26 mouse cellular contexts compared by ENCODE assay signal in the genomic region with DNA sequence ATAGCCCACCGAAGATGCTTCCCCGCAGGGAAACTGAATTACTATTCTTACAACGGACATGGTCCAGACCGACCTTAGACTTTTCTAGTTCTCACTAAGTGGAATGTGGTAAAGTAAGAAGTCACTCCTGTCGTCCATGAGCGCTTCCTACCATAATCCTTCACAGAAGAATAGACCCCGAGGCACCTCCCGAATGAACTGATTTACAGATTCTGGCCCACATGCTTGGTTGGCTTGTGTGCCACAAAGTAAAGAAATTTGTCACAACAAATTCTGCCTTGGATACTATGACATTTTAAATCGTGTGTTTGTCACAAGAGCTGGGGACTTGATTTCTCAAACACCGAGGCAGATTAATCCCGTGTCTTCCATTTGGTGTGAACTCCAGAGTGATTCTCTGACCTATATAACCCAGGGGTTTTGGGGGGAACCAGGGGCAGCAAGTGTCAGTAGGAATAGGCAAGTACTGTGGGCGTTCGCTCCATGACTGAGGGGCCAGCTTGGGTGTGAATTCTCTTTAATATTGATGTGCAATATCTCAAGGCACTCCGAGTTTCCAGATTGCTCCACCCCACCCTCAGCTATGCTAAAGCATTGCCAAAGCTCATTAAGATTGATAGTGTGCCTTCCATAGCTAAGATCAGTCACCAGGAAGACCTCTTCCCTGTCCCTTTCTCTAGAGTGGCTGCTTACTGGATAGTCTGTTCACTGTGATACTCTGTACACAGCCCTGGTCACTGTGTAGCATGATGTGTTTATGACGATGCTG.
DNase-seq lines count a peak whose midpoint lies in the region; ATAC-seq lines count a peak whose summit lies in the region.
"Had no signal": no experiment of that assay in that cellular context is flagged by ENCODE, and none has a peak within 500 bp of the region (broad histone marks: within the 10 kb centered on the region; RNA-seq: fewer than 3 reads in every experiment).

No protein-coding gene starts in this region.

- H3K9ac ChIP-seq in forebrain, embryonic 11.5 days (ENCODE audit: low read length) = no peak overlapping the region
- no peak overlapping the region for H3K9ac ChIP-seq in forebrain, embryonic 15.5 days (replicated peaks)
- H3K9ac ChIP-seq: heart, embryonic 15.5 days; hindbrain, embryonic 13.5 days; intestine, embryonic 15.5 days had no signal

- H3K4me3 ChIP-seq in heart, embryonic 10.5 days = no peak overlapping the region
- H3K4me3 ChIP-seq in forebrain, embryonic 11.5 days (ENCODE audit: low read depth, low read length) = no peak overlapping the region
- H3K4me3 ChIP-seq in forebrain, embryonic 15.5 days = no peak overlapping the region
- H3K4me3 ChIP-seq: heart, adult 2 months; heart, embryonic 15.5 days; hindbrain, embryonic 10.5 days; hindbrain, embryonic 13.5 days; intestine, embryonic 15.5 days had no signal

- no peak overlapping the region for H3K27ac ChIP-seq in heart, embryonic 10.5 days
- H3K27ac ChIP-seq in forebrain, embryonic 11.5 days (ENCODE audit: low read depth, low read length) = no peak overlapping the region
- H3K27ac ChIP-seq in forebrain, embryonic 15.5 days (replicated peaks) = peak overlapping the region; percentile 46
- H3K27ac ChIP-seq: heart, adult 2 months; heart, embryonic 15.5 days; hindbrain, embryonic 10.5 days; hindbrain, embryonic 13.5 days; intestine, embryonic 15.5 days had no signal

- no peaks in the 10 kb centered on the region for H3K9me3 ChIP-seq in heart, embryonic 10.5 days
- no peaks in the 10 kb centered on the region for H3K9me3 ChIP-seq in forebrain, embryonic 11.5 days (ENCODE audit: control insufficient read depth, low read length)
- H3K9me3 ChIP-seq in forebrain, embryonic 15.5 days = no peaks in the 10 kb centered on the region
- H3K9me3 ChIP-seq: heart, embryonic 15.5 days; hindbrain, embryonic 10.5 days; hindbrain, embryonic 13.5 days; intestine, embryonic 15.5 days had no signal

- no peak overlapping the region for H3K4me2 ChIP-seq in forebrain, embryonic 11.5 days (ENCODE audit: low read depth, low read length, severe bottlenecking)
- no peak overlapping the region for H3K4me2 ChIP-seq in forebrain, embryonic 15.5 days (replicated peaks)
- H3K4me2 ChIP-seq: heart, embryonic 11.5 days; heart, embryonic 15.5 days; hindbrain, embryonic 13.5 days; intestine, embryonic 15.5 days had no signal

- no peak for ATAC-seq in forebrain, embryonic 11.5 days (replicated peaks; ENCODE audit: low FRiP score)
- ATAC-seq in forebrain, embryonic 15.5 days (replicated peaks) = peak; percentile 53; the same call in 1 of the 2 replicates
- ATAC-seq: CD4-positive, CD25-positive, alpha-beta regulatory T cell, adult 4 months; hindbrain, embryonic 16.5 days; intestine, embryonic 15.5 days had no signal

- no peaks in the 10 kb centered on the region for H3K36me3 ChIP-seq in heart, embryonic 10.5 days
- no peaks in the 10 kb centered on the region for H3K36me3 ChIP-seq in forebrain, embryonic 11.5 days (ENCODE audit: control insufficient read depth, insufficient read depth, low read length)
- no peaks in the 10 kb centered on the region for H3K36me3 ChIP-seq in forebrain, embryonic 15.5 days
- H3K36me3 ChIP-seq: heart, embryonic 15.5 days; hindbrain, embryonic 10.5 days; hindbrain, embryonic 13.5 days; intestine, embryonic 15.5 days had no signal

- H3K4me1 ChIP-seq in heart, embryonic 10.5 days = no peaks in the 10 kb centered on the region
- no peaks in the 10 kb centered on the region for H3K4me1 ChIP-seq in forebrain, embryonic 11.5 days (replicated peaks; ENCODE audit: control insufficient read depth, insufficient read depth, low read length)
- peaks cover 5% of the 10 kb centered on the region; the same call in 1 of the 2 replicates for H3K4me1 ChIP-seq in forebrain, embryonic 15.5 days
- H3K4me1 ChIP-seq: heart, embryonic 15.5 days; hindbrain, embryonic 10.5 days; hindbrain, embryonic 13.5 days; intestine, embryonic 15.5 days had no signal

- WGBS in heart, embryonic 10.5 days = 86% methylated on average over 15 of the region's 15 CpGs
- WGBS in forebrain, embryonic 11.5 days = 90% methylated on average over 15 of the region's 15 CpGs
- 65% methylated on average over 15 of the region's 15 CpGs for WGBS in forebrain, embryonic 15.5 days

- no peaks in the 10 kb centered on the region for H3K27me3 ChIP-seq in heart, embryonic 10.5 days (ENCODE audit: insufficient read depth, poor library complexity, severe bottlenecking)
- H3K27me3 ChIP-seq in forebrain, embryonic 11.5 days (ENCODE audit: control insufficient read depth, insufficient read depth, low read length) = no peaks in the 10 kb centered on the region
- no peaks in the 10 kb centered on the region for H3K27me3 ChIP-seq in forebrain, embryonic 15.5 days
- H3K27me3 ChIP-seq: heart, embryonic 15.5 days; hindbrain, embryonic 13.5 days; intestine, embryonic 15.5 days had no signal

- peak; percentile 55 for DNase-seq in heart, embryonic 10.5 days (ENCODE audit: low spot score)
- DNase-seq in heart, adult 18-20 months = no peak
- DNase-seq in forebrain, embryonic 11.5 days (ENCODE audit: low spot score) = peak; percentile 17
- no peak for DNase-seq in gastrocnemius, postnatal 25 days
- no peak for DNase-seq in right cerebral cortex, adult 18-20 months
- no peak for DNase-seq in kidney, postnatal 36 days
- DNase-seq: adrenal gland, adult 2 months; adrenal gland, postnatal 14 days; cerebellum, adult 11-12 months; cerebellum, adult 8-10 months; cerebellum, postnatal 10 days; cerebellum, postnatal 36 days; embryo, embryonic 11 days; heart, adult 2 months; heart, postnatal 10 days; heart, postnatal 36 days; kidney, adult 11 months; kidney, adult 8-10 months had no signal

Comparison
In these comparisons a context has a peak if more than half of its experiments do, and no peak if none do; other contexts are left out.
1. DNase-seq: peak in heart, embryonic 10.5 days (single experiment) and forebrain, embryonic 11.5 days (single experiment); none in heart, adult 18-20 months (0 of 2), gastrocnemius, postnatal 25 days (single experiment), right cerebral cortex, adult 18-20 months (single experiment) and kidney, postnatal 36 days (0 of 2).